Mouse (Mus musculus): ENCODE data around the gene Tex12.

GRCm38 (mm10) chr9:50525585-50525984, 35.5 kb downstream of the Tex12 start:
- no peak for TF ChIP-seq GATA1 (IDR thresholded peaks at IDR 0.05; ENCODE audit: low read length)
- no peak for TF ChIP-seq TAL1 (IDR thresholded peaks at IDR 0.05; ENCODE audit: low read length)
